Mouse (Mus musculus): ENCODE data around the gene Ddx27.

The Ddx27 gene

GRCm38 (mm10) chr2:167028553-167028952 lies 13.6 kb downstream of the Ddx27 start:
- no peak for DNase-seq (ENCODE audit: low spot score)

- no peak for DNase-seq (ENCODE audit: low spot score)
These were observed 15.5 kb downstream of the Ddx27 start for GRCm38 (mm10) chr2:167030507-167030906.

- DNase-seq (ENCODE audit: low spot score), result no peak
These were observed 22.7 kb downstream of the Ddx27 start for GRCm38 (mm10) chr2:167037710-167038109.

GRCm38 (mm10) chr2:167038297-167038696 lies 23.3 kb downstream of the Ddx27 start:
- DNase-seq (ENCODE audit: low spot score), result no peak

GRCm38 (mm10) chr2:167038716-167039115 lies 23.7 kb downstream of the Ddx27 start:
- no peak for DNase-seq (ENCODE audit: low spot score)

GRCm38 (mm10) chr2:167039386-167039785 lies 24.4 kb downstream of the Ddx27 start:
- DNase-seq (ENCODE audit: low spot score), result peak; percentile 28

GRCm38 (mm10) chr2:167043400-167044121 lies 28.6 kb downstream of the Ddx27 start:
- DNase-seq (ENCODE audit: low spot score), result peak; percentile 46

GRCm38 (mm10) chr2:167048223-167048622 lies 33.2 kb downstream of the Ddx27 start:
- DNase-seq (ENCODE audit: low spot score), result no peak

GRCm38 (mm10) chr2:167048698-167049358 lies 33.8 kb downstream of the Ddx27 start:
- DNase-seq (ENCODE audit: low spot score), result no peak

GRCm38 (mm10) chr2:167053127-167053844 lies 38.3 kb downstream of the Ddx27 start:
- DNase-seq (ENCODE audit: low spot score), result no peak

GRCm38 (mm10) chr2:167055386-167055785 lies 40.4 kb downstream of the Ddx27 start:
- no peak for DNase-seq (ENCODE audit: low spot score)

- DNase-seq (ENCODE audit: low spot score), result no peak
These were observed 41.4 kb downstream of the Ddx27 start for GRCm38 (mm10) chr2:167056210-167056941.

- no peak for DNase-seq (ENCODE audit: low spot score)
These were observed 41.9 kb downstream of the Ddx27 start for GRCm38 (mm10) chr2:167056942-167057323.

- DNase-seq (ENCODE audit: low spot score), result no peak
These were observed 43.2 kb downstream of the Ddx27 start for GRCm38 (mm10) chr2:167058201-167058600.

GRCm38 (mm10) chr2:167058814-167059387 lies 43.9 kb downstream of the Ddx27 start:
- no peak for DNase-seq (ENCODE audit: low spot score)

GRCm38 (mm10) chr2:167059536-167059935 lies 44.5 kb downstream of the Ddx27 start:
- no peak for DNase-seq (ENCODE audit: low spot score)

GRCm38 (mm10) chr2:167059960-167060359 lies 45.0 kb downstream of the Ddx27 start:
- DNase-seq (ENCODE audit: low spot score), result no peak

GRCm38 (mm10) chr2:167060360-167060759 lies 45.4 kb downstream of the Ddx27 start:
- no peak for DNase-seq (ENCODE audit: low spot score)

- no peak for DNase-seq (ENCODE audit: low spot score)
These were observed 45.8 kb downstream of the Ddx27 start for GRCm38 (mm10) chr2:167060761-167061160.

- no peak for DNase-seq (ENCODE audit: low spot score)
These were observed 46.5 kb downstream of the Ddx27 start for GRCm38 (mm10) chr2:167061381-167062034.

GRCm38 (mm10) chr2:167062497-167062911 lies 47.5 kb downstream of the Ddx27 start:
- DNase-seq (ENCODE audit: low spot score), result peak; percentile 93
